Mouse (Mus musculus) frontal cortex, postnatal 36 days (tissue): ENCODE data around the gene Ube4b.

Experiments used
- DNase-seq, 2 experiments: peaks; one replicate each; pipeline ENCODE4 v3.0.0; 2022; ENCODE audit warnings: low spot score in 2 of 2

The Ube4b gene

DNA sequence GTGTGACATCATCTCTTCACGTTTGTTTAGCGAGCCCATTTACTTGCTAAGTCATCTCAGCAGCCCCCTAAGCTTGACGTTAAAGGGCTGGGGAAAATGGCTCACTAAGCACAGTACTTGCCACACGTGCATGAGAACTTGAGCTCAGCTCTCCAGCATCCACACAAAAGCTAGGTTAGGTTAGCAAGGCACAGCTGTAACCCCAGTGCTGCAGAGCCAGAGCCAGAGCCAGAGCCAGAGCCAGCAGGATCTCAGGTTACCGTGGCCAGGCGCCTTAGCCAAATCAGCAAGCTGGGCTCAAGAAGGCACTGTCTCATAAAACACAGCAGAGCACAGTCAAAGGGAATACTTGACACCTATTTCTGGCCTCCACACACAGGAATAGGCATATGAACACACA, 31.0 kb downstream of the Ube4b start:
- no peak for DNase-seq

GRCm38 (mm10) chr4:149394292-149394691, 32.3 kb downstream of the Ube4b start:
- no peak for DNase-seq

- DNase-seq: no peak
These were observed 33.1 kb downstream of the Ube4b start for GRCm38 (mm10) chr4:149393311-149393995.

DNA sequence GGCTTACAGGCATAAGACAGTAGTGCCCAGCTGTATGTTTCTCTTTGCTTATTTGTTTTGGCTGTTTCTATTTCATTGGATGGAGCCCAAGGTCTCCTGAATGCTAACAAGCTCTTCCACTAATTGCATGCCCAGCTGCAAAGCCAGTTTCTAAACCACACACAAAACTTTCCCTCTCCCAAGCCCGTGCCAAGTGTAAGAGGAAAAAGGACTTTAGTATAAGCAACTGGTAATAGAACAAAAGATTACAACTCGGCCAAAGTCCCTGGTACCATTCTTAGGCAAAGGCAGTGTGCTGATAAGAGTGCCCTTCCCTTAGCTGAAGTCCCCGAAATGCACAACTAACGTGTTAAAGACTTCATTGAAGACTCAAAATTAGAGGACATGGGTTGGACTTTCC, 34.2 kb downstream of the Ube4b start:
- no peak for DNase-seq

- no peak for DNase-seq
These were observed 45.5 kb downstream of the Ube4b start for GRCm38 (mm10) chr4:149381001-149381400.

GRCm38 (mm10) chr4:149379881-149380280, 46.7 kb downstream of the Ube4b start:
- DNase-seq: no peak

DNA sequence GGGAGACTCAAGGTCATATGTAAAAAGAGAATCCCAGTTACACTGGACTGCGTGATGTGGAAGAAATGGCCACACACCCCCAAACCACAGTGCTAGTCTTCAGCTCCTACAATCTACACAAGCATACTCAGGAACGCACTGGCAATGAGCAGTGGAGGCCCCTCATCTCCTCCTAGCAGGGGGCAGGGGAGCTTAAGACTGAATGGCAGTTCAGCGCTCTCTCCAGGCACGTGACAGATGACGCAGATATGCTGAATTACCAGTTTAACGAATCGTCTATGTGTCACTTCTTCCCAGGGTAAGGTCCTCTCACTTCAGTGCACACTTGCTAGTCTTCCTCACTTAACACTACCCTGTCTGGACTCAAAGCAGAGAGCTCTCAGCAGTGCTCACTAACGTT, 47.7 kb downstream of the Ube4b start:
- no peak for DNase-seq

DNA sequence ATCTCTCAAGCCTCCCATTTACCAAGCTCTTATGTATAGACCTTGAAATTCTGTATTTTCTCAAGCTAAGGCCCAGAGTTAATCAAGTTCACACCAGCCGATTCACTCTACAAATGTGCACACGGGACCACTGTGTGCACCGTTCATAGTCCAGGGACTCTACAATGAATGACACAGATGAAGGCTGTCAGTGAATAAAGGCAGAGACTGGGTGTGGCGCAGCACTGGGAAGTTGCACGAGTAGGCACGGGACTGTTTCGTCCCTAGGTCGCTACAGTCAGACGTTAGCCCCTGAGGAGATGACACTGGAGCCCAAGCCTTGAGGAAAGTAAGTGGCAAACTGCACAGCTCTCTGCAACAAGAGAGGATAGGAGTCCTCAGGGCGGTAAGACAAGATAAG, 50.5 kb downstream of the Ube4b start:
- DNase-seq: no peak

DNA sequence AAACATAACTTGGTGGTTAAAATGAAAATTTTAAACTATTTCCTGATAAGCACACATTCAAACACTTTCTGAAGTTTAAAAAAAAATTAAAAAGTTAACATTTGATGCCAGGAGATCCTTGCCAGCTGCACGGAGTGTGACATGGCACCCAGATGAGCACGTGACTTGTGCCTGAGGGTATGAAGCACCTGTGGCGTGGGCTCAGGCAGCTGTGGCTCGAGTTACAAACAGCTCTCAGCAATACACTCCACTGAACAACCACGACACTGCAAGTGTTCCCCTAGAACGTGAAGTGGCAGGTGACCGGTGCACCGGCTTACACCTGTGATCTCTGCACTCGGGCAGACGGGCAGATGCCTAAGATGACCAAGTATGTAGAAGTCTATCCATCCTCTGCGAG, 51.9 kb downstream of the Ube4b start:
- no peak for DNase-seq

GRCm38 (mm10) chr4:149373927-149374326, 52.6 kb downstream of the Ube4b start:
- no peak for DNase-seq

- peak; percentile 39 to 63 for DNase-seq
These were observed 53.1 kb downstream of the Ube4b start for GRCm38 (mm10) chr4:149373431-149373830.

DNA sequence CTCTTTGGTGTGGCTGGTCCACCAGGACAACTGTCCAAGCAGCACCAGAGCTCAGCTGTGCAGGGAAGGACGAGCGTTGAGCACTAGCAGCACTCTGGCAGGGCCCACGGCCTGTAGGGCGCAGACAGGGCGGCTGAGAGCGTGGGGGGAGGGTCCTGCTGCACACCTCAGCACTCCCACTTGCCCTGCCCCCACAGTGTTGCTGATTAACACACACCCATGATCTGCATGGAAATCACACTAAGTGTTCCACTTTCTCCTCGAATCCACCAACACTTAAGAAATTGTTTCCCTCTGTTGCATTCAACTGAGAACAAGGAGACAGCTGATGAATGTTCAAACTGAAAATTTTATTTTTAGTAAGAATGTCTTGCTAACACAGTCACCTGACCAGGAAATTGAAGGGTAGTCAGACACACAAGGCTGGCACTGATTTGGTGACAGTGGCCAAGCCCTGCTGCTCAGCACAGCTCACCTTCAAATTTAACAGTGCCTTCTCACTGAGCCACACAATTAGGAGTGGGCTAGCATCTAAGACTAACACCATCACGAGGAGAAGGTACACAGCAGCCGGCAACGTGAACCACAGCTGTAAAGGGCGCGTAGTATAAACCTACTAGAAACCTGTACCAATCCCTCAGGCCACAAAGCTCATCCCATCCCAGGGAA, 60.7 kb downstream of the Ube4b start:
- DNase-seq: peak in 1 of 2 experiments; percentile 32

DNA sequence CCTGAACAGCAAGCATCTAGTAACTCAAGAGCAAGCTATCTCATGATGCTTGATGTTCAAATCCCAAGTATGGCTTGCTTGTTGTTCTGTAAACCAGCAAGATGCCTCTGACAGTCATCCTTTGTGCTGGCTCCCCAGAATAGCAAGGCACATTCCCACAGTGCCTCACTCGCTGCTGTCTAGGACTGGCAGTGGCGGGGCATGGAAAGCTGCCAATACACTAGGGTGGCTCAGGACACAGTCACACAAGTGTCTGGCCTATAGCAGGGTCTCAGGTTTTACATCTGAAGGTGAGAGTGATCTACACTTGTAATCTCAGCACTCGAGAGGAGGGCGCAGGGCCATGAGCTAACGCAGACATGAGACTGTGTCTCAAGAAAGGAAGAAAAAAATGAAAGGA, 61.7 kb downstream of the Ube4b start:
- DNase-seq: peak; percentile 28 to 45

DNA sequence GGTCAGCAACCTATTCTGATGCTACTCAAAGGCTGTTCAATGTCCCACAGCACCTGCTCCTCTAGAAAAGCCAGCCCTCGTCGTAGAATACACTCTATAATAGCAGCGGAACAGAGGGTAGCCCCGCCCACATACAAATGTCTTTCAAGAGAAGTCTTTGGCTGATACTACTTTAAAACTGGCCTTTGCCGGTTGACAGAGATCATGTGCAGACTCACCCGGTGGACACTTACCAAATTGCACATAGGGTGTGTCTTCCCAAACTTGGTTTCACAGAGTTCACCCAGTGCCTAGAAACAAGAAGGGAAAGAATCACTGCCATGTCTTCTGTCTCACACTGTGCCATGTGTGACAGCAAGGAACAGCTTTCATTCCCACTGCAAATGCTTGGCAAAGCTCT, 65.5 kb downstream of the Ube4b start:
- no peak for DNase-seq

GRCm38 (mm10) chr4:149360647-149361046, 65.9 kb downstream of the Ube4b start:
- no peak for DNase-seq

DNA sequence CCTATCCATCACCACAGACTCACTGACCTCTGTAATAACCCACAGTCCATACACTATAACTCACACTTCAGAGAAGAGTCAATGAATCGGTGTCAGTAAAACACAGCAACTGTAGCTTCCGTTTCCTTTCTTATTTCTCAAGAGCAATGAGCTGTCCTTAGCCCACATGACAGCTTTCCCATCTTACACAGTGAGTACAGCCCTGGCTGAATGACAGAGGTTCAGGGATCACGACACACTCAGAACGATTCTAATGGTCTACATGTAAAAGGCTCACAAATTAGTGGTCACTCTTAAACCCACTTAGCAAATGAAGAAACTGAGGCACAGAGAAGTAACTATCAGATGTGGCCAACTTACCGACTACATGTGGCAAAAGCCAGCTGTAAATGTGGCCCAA, 68.6 kb downstream of the Ube4b start:
- no peak for DNase-seq

DNA sequence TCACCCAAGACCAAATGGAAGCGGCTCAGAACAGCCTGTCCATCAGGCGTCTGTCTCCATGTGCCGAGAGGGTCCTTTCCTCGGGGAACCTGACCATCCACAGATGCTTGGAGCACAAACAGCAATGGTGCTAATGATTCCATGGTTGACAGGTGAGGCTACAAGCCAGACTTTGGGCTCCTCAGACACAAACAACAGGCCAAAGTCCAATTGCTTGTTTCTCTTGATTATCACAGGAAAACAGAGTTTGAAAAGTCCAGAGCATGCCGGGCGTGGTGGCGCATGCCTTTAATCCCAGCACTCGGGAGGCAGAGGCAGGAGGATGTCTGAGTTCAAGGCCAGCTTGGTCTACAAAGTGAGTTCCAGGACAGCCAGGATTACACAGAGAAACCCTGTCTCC, 71.9 kb downstream of the Ube4b start:
- no peak for DNase-seq

DNA sequence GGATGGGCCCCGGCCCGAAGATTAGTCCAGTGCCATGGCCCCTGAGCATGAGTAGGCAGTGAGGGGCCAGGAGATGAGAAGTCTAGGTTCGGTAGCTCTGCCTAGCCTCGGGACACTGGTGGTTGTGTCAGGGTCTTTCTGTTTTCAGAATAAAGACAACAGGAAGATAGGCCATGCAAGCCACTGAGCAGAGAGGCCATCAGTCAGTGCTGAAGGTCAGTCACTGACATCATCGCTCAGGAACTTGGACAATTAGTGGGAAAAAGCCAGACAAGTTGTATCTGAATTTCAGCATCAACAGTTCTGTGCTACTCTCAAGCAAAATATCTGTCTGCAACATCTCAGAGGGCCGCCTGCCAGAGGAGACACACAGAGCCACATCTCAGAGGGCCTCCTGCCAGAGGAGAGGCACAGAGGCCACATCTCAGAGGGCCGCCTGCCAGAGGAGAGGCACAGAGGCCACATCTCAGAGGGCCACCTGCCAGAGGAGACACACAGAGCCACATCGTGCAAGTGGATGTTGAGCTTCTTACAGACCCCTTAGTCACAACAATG, 74.9 kb downstream of the Ube4b start:
- DNase-seq: no peak

- DNase-seq: no peak
These were observed 77.6 kb downstream of the Ube4b start for GRCm38 (mm10) chr4:149348963-149349362.

- DNase-seq: no peak
These were observed 80.7 kb downstream of the Ube4b start for GRCm38 (mm10) chr4:149345873-149346272.

DNA sequence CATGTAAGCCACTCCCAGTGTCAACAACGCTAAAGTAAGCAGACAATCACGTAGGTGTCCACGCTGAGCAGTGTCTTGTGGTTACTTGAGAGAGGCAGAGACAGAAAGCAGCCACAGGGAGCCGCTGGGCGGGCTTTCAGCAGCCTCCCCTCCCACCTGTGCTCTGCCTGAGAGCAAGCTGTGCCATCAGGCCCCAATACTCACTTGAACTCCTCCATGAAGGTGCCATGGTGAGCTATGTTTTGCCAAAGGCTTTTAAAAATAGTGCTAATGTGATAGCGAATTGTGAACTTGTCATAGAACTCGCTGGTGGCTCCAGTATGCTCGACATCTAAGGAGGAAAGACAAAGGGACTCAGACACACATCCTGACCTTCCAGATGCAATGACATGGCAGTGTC, 82.2 kb downstream of the Ube4b start:
- no peak for DNase-seq

DNA sequence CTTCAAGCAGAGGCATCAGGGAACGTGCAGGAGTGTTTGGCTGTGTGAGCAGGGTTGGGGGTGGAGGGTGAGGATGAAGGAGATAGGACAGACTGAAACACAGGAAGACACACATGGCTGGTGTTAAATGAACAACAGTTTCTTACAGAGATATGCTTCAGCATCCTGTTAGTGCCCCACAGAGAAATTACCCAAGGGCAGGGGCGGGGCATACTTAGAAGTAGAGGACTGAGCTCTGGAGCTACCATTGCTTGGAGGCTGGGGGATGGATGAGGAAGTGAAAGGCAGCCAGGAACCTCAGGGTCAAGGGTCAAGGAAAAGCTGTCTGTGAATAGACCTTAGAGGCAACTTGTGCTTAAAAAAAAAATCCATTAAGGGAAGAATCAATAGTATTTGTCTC, 85.9 kb downstream of the Ube4b start:
- DNase-seq: no peak

- no peak for DNase-seq
These were observed 86.9 kb downstream of the Ube4b start for GRCm38 (mm10) chr4:149339426-149340214.
